In the genomic region with DNA sequence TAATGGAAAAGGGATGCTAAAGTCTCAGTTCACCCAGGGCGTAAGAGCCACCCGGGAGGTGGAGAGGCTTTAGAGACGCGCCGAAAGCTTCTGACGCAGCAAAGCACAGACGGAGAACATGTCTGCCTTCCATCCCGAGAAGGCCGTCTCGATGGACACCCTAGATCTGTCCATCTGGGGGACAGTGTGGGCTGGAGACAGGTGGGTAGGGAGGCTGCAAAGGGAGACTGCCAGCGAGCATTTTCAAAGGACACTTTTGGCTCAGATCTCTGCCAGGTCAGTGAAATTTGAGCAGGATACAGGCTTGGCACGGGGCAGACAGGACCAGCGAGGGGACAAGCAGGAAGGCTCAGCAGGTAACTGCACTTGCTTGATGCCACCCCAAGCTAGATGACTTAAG, we compare ENCODE assay signal across 10 mouse cellular contexts.
"Had no signal": no experiment of that assay in that cellular context is flagged by ENCODE, and none has a peak within 500 bp of the region (broad histone marks: within the 10 kb centered on the region; RNA-seq: fewer than 3 reads in every experiment).

No protein-coding gene starts in this region.

- H3K36me3 ChIP-seq: limb, embryonic 15.5 days; liver, embryonic 12.5 days; lung, embryonic 15.5 days; midbrain, embryonic 13.5 days had no signal

- H3K27ac ChIP-seq: left cerebral cortex, adult 2 months; limb, embryonic 15.5 days; liver, embryonic 12.5 days; lung, embryonic 15.5 days; macrophage; midbrain, embryonic 13.5 days; stomach, postnatal 0 days had no signal

- H3K27me3 ChIP-seq: limb, embryonic 15.5 days; liver, embryonic 12.5 days; lung, embryonic 15.5 days; megakaryocyte, embryonic 14.5 days; midbrain, embryonic 13.5 days had no signal

- DNase-seq: kidney, postnatal 14 days; lung, postnatal 14 days had no signal

- H3K4me3 ChIP-seq: left cerebral cortex, adult 2 months; limb, embryonic 15.5 days; liver, embryonic 12.5 days; lung, embryonic 15.5 days; megakaryocyte, embryonic 14.5 days; midbrain, embryonic 13.5 days had no signal

- H3K9ac ChIP-seq: limb, embryonic 15.5 days; liver, embryonic 12.5 days; lung, embryonic 15.5 days; midbrain, embryonic 13.5 days had no signal

- H3K4me1 ChIP-seq: liver, embryonic 12.5 days; megakaryocyte, embryonic 14.5 days; midbrain, embryonic 13.5 days had no signal

- H3K9me3 ChIP-seq: limb, embryonic 15.5 days; liver, embryonic 12.5 days; lung, embryonic 15.5 days; megakaryocyte, embryonic 14.5 days; midbrain, embryonic 13.5 days had no signal
